Mouse (Mus musculus) limb, embryonic 10.5 days (tissue): ENCODE results near the gene Pomp. TPM values are rescaled to one million over a fixed set of nuclear protein-coding genes. Genes with fewer than 3 reads are reported as not detected.

ENCODE experiments used
- DNase-seq: peaks from one replicate; pipeline ENCODE4 v3.0.0-alpha.2; 2017; ENCODE audit warnings: low spot score
- H3K27ac ChIP-seq: fragments of 300-500 bp; sonication (generic); 2 replicates; pipeline ENCODE4 v1.5.1; 2016; ENCODE audit warnings: mild to moderate bottlenecking
- H3K27me3 ChIP-seq: fragments of 300-500 bp; sonication (generic); 2 replicates; pipeline ENCODE4 v1.6.1; 2016; ENCODE audit warnings: low read depth, mild to moderate bottlenecking; ENCODE audit not compliant: poor library complexity, severe bottlenecking
- H3K36me3 ChIP-seq: fragments of 300-500 bp; sonication (generic); 2 replicates; pipeline ENCODE4 v1.6.1; 2016; ENCODE audit warnings: mild to moderate bottlenecking, moderate library complexity
- H3K4me1 ChIP-seq: fragments of 300-500 bp; sonication (generic); 2 replicates; pipeline ENCODE4 v1.6.1; 2016
- H3K4me3 ChIP-seq: fragments of 300-500 bp; sonication (generic); 2 replicates; pipeline ENCODE4 v1.5.1; 2016; ENCODE audit warnings: mild to moderate bottlenecking, moderate library complexity
- H3K9me3 ChIP-seq: fragments of 300-500 bp; sonication (generic); replicated peaks from 2 replicates; pipeline ENCODE4 v1.6.1; 2016; ENCODE audit warnings: mild to moderate bottlenecking
- WGBS: fragments of 180-500 bp; shearing (Covaris S2); methylation state at CpG from one replicate; pipeline ENCODE4 v1.1.7; 2016; 5-methylcytosine and 5-hydroxymethylcytosine counted together
- polyA plus RNA-seq: library from polyadenylated mRNA; unstranded; fragments of >200 nt; fragmentation: Nextera tagmentation; extraction: Ambion mirVana; gene quantifications from 2 replicates; pipeline ENCODE4 v1.2.1, GENCODE M21; 2016

The Pomp gene
- 467 and 519 TPM in 2 replicates for polyA plus RNA-seq

GRCm38 (mm10) chr5:147860449-147861261 lies at the start of gene Pomp:
TSS of gene Pomp (plus strand) at chr5:147860461.
- peaks cover 17% of the 10 kb centered on the region for H3K4me1 ChIP-seq
- no peaks in the 10 kb centered on the region for H3K9me3 ChIP-seq
- H3K4me3 ChIP-seq: peak within 1 kb of the TSS; percentile 90
- WGBS: 1% methylated on average over 68 of the region's 68 CpGs
- no peaks in the 10 kb centered on the region for H3K27me3 ChIP-seq
- peak within 1 kb of the TSS; percentile 90 for H3K27ac ChIP-seq
- peak; percentile 97 for DNase-seq
- peaks cover 35% of the 10 kb centered on the region for H3K36me3 ChIP-seq

- 89% methylated on average over 13 of the region's 13 CpGs for WGBS
Measured at GRCm38 (mm10) chr5:147812255-147813040, 47.8 kb upstream of the Pomp start.

GRCm38 (mm10) chr5:147814971-147815370 lies 45.3 kb upstream of the Pomp start:
- 77% methylated on average over 13 of the region's 13 CpGs for WGBS
- Histone ChIP-seq H3K27me3 (no peaks in the 10 kb centered on the region), H3K27ac (no peak overlapping the region), H3K9me3 (no peaks in the 10 kb centered on the region; the same call in 1 of the 2 replicates), H3K36me3 (no peaks in the 10 kb centered on the region), H3K4me1 (no peaks in the 10 kb centered on the region), H3K4me3 (no peak overlapping the region)
- no peak for DNase-seq

More at GRCm38 (mm10) chr5:147812255-147813040, 47.8 kb upstream of the Pomp start:
- Histone ChIP-seq H3K4me1 (no peaks in the 10 kb centered on the region), H3K9me3 (no peaks in the 10 kb centered on the region), H3K4me3 (no peak overlapping the region), H3K36me3 (no peaks in the 10 kb centered on the region), H3K27me3 (no peaks in the 10 kb centered on the region), H3K27ac (no peak overlapping the region)
- no peak for DNase-seq

- no peaks in the 10 kb centered on the region for H3K27me3 ChIP-seq
- no peaks in the 10 kb centered on the region; the same call in 1 of the 2 replicates for H3K9me3 ChIP-seq
- no peak overlapping the region for H3K27ac ChIP-seq
- no peak for DNase-seq
- no peak overlapping the region for H3K4me3 ChIP-seq
- no peaks in the 10 kb centered on the region for H3K4me1 ChIP-seq
- WGBS: 80% methylated on average over 8 of the region's 8 CpGs
- H3K36me3 ChIP-seq: no peaks in the 10 kb centered on the region
Measured at GRCm38 (mm10) chr5:147815592-147815991, 44.7 kb upstream of the Pomp start.

- 81% methylated on average over 4 of the region's 4 CpGs for WGBS
- Histone ChIP-seq H3K27me3 (no peaks in the 10 kb centered on the region), H3K27ac (no peak overlapping the region), H3K4me1 (no peaks in the 10 kb centered on the region), H3K9me3 (no peaks in the 10 kb centered on the region; the same call in 1 of the 2 replicates), H3K4me3 (no peak overlapping the region), H3K36me3 (no peaks in the 10 kb centered on the region)
- no peak for DNase-seq
Measured at GRCm38 (mm10) chr5:147816465-147816864, 43.8 kb upstream of the Pomp start.

GRCm38 (mm10) chr5:147817747-147818496 lies 42.3 kb upstream of the Pomp start:
- Histone ChIP-seq H3K4me1 (no peaks in the 10 kb centered on the region), H3K27ac (no peak overlapping the region), H3K4me3 (no peak overlapping the region), H3K36me3 (no peaks in the 10 kb centered on the region), H3K9me3 (no peaks in the 10 kb centered on the region; the same call in 1 of the 2 replicates), H3K27me3 (no peaks in the 10 kb centered on the region)
- DNase-seq: no peak
- WGBS: 90% methylated on average over 9 of the region's 9 CpGs

GRCm38 (mm10) chr5:147818866-147819265 lies 41.4 kb upstream of the Pomp start:
- Histone ChIP-seq H3K27me3 (no peaks in the 10 kb centered on the region), H3K4me1 (no peaks in the 10 kb centered on the region), H3K27ac (no peak overlapping the region), H3K36me3 (no peaks in the 10 kb centered on the region), H3K4me3 (no peak overlapping the region), H3K9me3 (no peaks in the 10 kb centered on the region; the same call in 1 of the 2 replicates)
- 93% methylated on average over 8 of the region's 8 CpGs for WGBS
- no peak for DNase-seq

- 83% methylated on average over 7 of the region's 7 CpGs for WGBS
- H3K27ac ChIP-seq: no peak overlapping the region
Measured at GRCm38 (mm10) chr5:147819895-147820294, 40.4 kb upstream of the Pomp start.

GRCm38 (mm10) chr5:147824021-147824605 lies 36.1 kb upstream of the Pomp start:
- no peak overlapping the region for H3K4me3 ChIP-seq
- 0 out of 2 replicates have a peak, but pooled peaks cover 4% of the 10 kb centered on the region for H3K27me3 ChIP-seq
- H3K4me1 ChIP-seq: peaks cover 7% of the 10 kb centered on the region; the same call in 1 of the 2 replicates
- H3K9me3 ChIP-seq: no peaks in the 10 kb centered on the region
- no peaks in the 10 kb centered on the region for H3K36me3 ChIP-seq
- no peak for DNase-seq
- WGBS: 83% methylated on average over 13 of the region's 13 CpGs
- H3K27ac ChIP-seq: no peak overlapping the region

More at GRCm38 (mm10) chr5:147819895-147820294, 40.4 kb upstream of the Pomp start:
- H3K27me3 ChIP-seq: no peaks in the 10 kb centered on the region
- H3K4me3 ChIP-seq: no peak overlapping the region
- no peaks in the 10 kb centered on the region; the same call in 1 of the 2 replicates for H3K9me3 ChIP-seq
- DNase-seq: no peak
- no peaks in the 10 kb centered on the region for H3K36me3 ChIP-seq
- H3K4me1 ChIP-seq: no peaks in the 10 kb centered on the region

- no peak overlapping the region for H3K4me3 ChIP-seq
Measured at GRCm38 (mm10) chr5:147825375-147825969, 34.8 kb upstream of the Pomp start.

GRCm38 (mm10) chr5:147826091-147826490 lies 34.2 kb upstream of the Pomp start:
- no peak overlapping the region for H3K4me3 ChIP-seq
- H3K36me3 ChIP-seq: no peaks in the 10 kb centered on the region
- no peak for DNase-seq
- H3K27ac ChIP-seq: no peak overlapping the region
- H3K27me3 ChIP-seq: 0 out of 2 replicates have a peak, but pooled peaks cover 4% of the 10 kb centered on the region
- H3K9me3 ChIP-seq: no peaks in the 10 kb centered on the region
- 65% methylated on average over 9 of the region's 9 CpGs for WGBS
- H3K4me1 ChIP-seq: peaks cover 7% of the 10 kb centered on the region; the same call in 1 of the 2 replicates

More at GRCm38 (mm10) chr5:147825375-147825969, 34.8 kb upstream of the Pomp start:
- 49% methylated on average over 22 of the region's 22 CpGs for WGBS
- H3K36me3 ChIP-seq: no peaks in the 10 kb centered on the region
- no peak for DNase-seq
- H3K9me3 ChIP-seq: no peaks in the 10 kb centered on the region
- H3K4me1 ChIP-seq: peaks cover 7% of the 10 kb centered on the region; the same call in 1 of the 2 replicates
- no peak overlapping the region for H3K27ac ChIP-seq
- 0 out of 2 replicates have a peak, but pooled peaks cover 4% of the 10 kb centered on the region for H3K27me3 ChIP-seq
